Mouse (Mus musculus): ENCODE data around the gene Slc37a3. TPM values are rescaled to one million over a fixed set of nuclear protein-coding genes. Genes with fewer than 3 reads are reported as not detected.
"Not testable (repeated sequence)": the region's sequence is repeated elsewhere in the genome, so short reads cannot be mapped to it uniquely, and the experiment has no call there.

The Slc37a3 gene
- polyA plus RNA-seq, 1 experiment from 2014 or later: 47.0 TPM

- H3K9ac ChIP-seq (ENCODE audit: low read depth, low read length): no peak overlapping the region
- no peaks in the 10 kb centered on the region for H3K27me3 ChIP-seq (ENCODE audit: control insufficient read depth, insufficient read depth, low read length)
- DNase-seq (ENCODE audit: low spot score) (no peak), ATAC-seq (ENCODE audit: low FRiP score) (no peak)
- no peak overlapping the region for H3K4me2 ChIP-seq (replicated peaks; ENCODE audit: low read depth, low read length)
- H3K36me3 ChIP-seq (ENCODE audit: control insufficient read depth, insufficient read depth, low read length): peaks cover 2% of the 10 kb centered on the region; the same call in 1 of the 2 replicates
- H3K4me3 ChIP-seq (ENCODE audit: low read depth, low read length): no peak overlapping the region
- no peaks in the 10 kb centered on the region for H3K4me1 ChIP-seq (replicated peaks; ENCODE audit: control insufficient read depth, insufficient read depth, low read length)
- no peaks in the 10 kb centered on the region for H3K9me3 ChIP-seq (ENCODE audit: control insufficient read depth, low read length)
- no peak overlapping the region for H3K27ac ChIP-seq (ENCODE audit: low read depth, low read length)
- 87% methylated on average over 4 of the region's 4 CpGs for WGBS
Measured at GRCm38 (mm10) chr6:39395471-39395870, 18.0 kb upstream of the Slc37a3 start.

- Histone ChIP-seq H3K4me2 (replicated peaks; ENCODE audit: low read depth, low read length) (no peak overlapping the region), H3K9ac (ENCODE audit: low read depth, low read length) (no peak overlapping the region), H3K27ac (ENCODE audit: low read depth, low read length) (no peak overlapping the region; the same call in 1 of the 2 replicates), H3K4me1 (replicated peaks; ENCODE audit: control insufficient read depth, insufficient read depth, low read length) (no peaks in the 10 kb centered on the region), H3K36me3 (ENCODE audit: control insufficient read depth, insufficient read depth, low read length) (no peaks in the 10 kb centered on the region), H3K9me3 (ENCODE audit: control insufficient read depth, low read length) (no peaks in the 10 kb centered on the region), H3K4me3 (ENCODE audit: low read depth, low read length) (no peak overlapping the region), H3K27me3 (ENCODE audit: control insufficient read depth, insufficient read depth, low read length) (no peaks in the 10 kb centered on the region)
- no peak for ATAC-seq (ENCODE audit: low FRiP score)
- 89% methylated on average over 2 of the region's 2 CpGs for WGBS
- DNase-seq (ENCODE audit: low spot score): no peak
Measured at GRCm38 (mm10) chr6:39389988-39390387, 12.5 kb upstream of the Slc37a3 start.

- Histone ChIP-seq H3K27ac (ENCODE audit: low read depth, low read length) (no peak within 1 kb of the TSS), H3K4me2 (replicated peaks; ENCODE audit: low read depth, low read length) (peak within 1 kb of the TSS; percentile 27), H3K36me3 (ENCODE audit: control insufficient read depth, insufficient read depth, low read length) (no peaks in the 10 kb centered on the region), H3K4me3 (ENCODE audit: low read depth, low read length) (0 out of 2 replicates have a peak within 1 kb of the TSS, but pooled peaks have one; percentile 1), H3K9me3 (ENCODE audit: control insufficient read depth, low read length) (no peaks in the 10 kb centered on the region), H3K27me3 (ENCODE audit: control insufficient read depth, insufficient read depth, low read length) (no peaks in the 10 kb centered on the region), H3K4me1 (replicated peaks; ENCODE audit: control insufficient read depth, insufficient read depth, low read length) (no peaks in the 10 kb centered on the region), H3K9ac (ENCODE audit: low read depth, low read length) (no peak within 1 kb of the TSS)
- DNase-seq (ENCODE audit: low spot score) (peak; percentile 25), ATAC-seq (ENCODE audit: low FRiP score) (no peak)
- 6% methylated on average over 20 of the region's 20 CpGs for WGBS
Measured at GRCm38 (mm10) chr6:39381125-39381880, 3.8 kb upstream of the Slc37a3 start, which contains the start of gene Rab19. Gene Rab19 (plus strand): TSS chr6:39381175.

- Histone ChIP-seq H3K4me2 (replicated peaks; ENCODE audit: low read depth, low read length) (no peak overlapping the region), H3K27ac (ENCODE audit: low read depth, low read length) (no peak overlapping the region), H3K4me1 (replicated peaks; ENCODE audit: control insufficient read depth, insufficient read depth, low read length) (no peaks in the 10 kb centered on the region), H3K9me3 (ENCODE audit: control insufficient read depth, low read length) (no peaks in the 10 kb centered on the region), H3K27me3 (ENCODE audit: control insufficient read depth, insufficient read depth, low read length) (no peaks in the 10 kb centered on the region), H3K9ac (ENCODE audit: low read depth, low read length) (no peak overlapping the region), H3K4me3 (ENCODE audit: low read depth, low read length) (no peak overlapping the region), H3K36me3 (ENCODE audit: control insufficient read depth, insufficient read depth, low read length) (no peaks in the 10 kb centered on the region)
- no peak for DNase-seq (ENCODE audit: low spot score)
- no peak for ATAC-seq (ENCODE audit: low FRiP score)
- 91% methylated on average over 3 of the region's 3 CpGs for WGBS
Measured at GRCm38 (mm10) chr6:39380276-39380675, 2.8 kb upstream of the Slc37a3 start.

GRCm38 (mm10) chr6:39379749-39380148, 2.3 kb upstream of the Slc37a3 start:
- Histone ChIP-seq H3K4me1 (replicated peaks; ENCODE audit: control insufficient read depth, insufficient read depth, low read length) (no peaks in the 10 kb centered on the region), H3K36me3 (ENCODE audit: control insufficient read depth, insufficient read depth, low read length) (no peaks in the 10 kb centered on the region), H3K27me3 (ENCODE audit: control insufficient read depth, insufficient read depth, low read length) (no peaks in the 10 kb centered on the region), H3K4me2 (replicated peaks; ENCODE audit: low read depth, low read length) (no peak overlapping the region), H3K9ac (ENCODE audit: low read depth, low read length) (no peak overlapping the region), H3K27ac (ENCODE audit: low read depth, low read length) (no peak overlapping the region), H3K9me3 (ENCODE audit: control insufficient read depth, low read length) (no peaks in the 10 kb centered on the region), H3K4me3 (ENCODE audit: low read depth, low read length) (no peak overlapping the region)
- WGBS: 82% methylated on average over 8 of the region's 8 CpGs
- no peak for DNase-seq (ENCODE audit: low spot score)
- no peak for ATAC-seq (ENCODE audit: low FRiP score)

GRCm38 (mm10) chr6:39379224-39379623, 1.7 kb upstream of the Slc37a3 start:
- no peak overlapping the region for H3K9ac ChIP-seq (ENCODE audit: low read depth, low read length)
- DNase-seq (ENCODE audit: low spot score) (no peak), ATAC-seq (ENCODE audit: low FRiP score) (no peak)
- H3K27me3 ChIP-seq (ENCODE audit: control insufficient read depth, insufficient read depth, low read length): no peaks in the 10 kb centered on the region
- H3K9me3 ChIP-seq (ENCODE audit: control insufficient read depth, low read length): no peaks in the 10 kb centered on the region
- H3K36me3 ChIP-seq (ENCODE audit: control insufficient read depth, insufficient read depth, low read length): no peaks in the 10 kb centered on the region
- H3K4me1 ChIP-seq (replicated peaks; ENCODE audit: control insufficient read depth, insufficient read depth, low read length): no peaks in the 10 kb centered on the region
- H3K4me3 ChIP-seq (ENCODE audit: low read depth, low read length): no peak overlapping the region
- WGBS: 65% methylated on average over 4 of the region's 4 CpGs
- H3K27ac ChIP-seq (ENCODE audit: low read depth, low read length): no peak overlapping the region
- H3K4me2 ChIP-seq (replicated peaks; ENCODE audit: low read depth, low read length): no peak overlapping the region

- not testable (repeated sequence) for DNase-seq (ENCODE audit: low spot score); H3K9ac ChIP-seq (ENCODE audit: low read depth, low read length); ATAC-seq (ENCODE audit: low FRiP score); H3K36me3 ChIP-seq (ENCODE audit: control insufficient read depth, insufficient read depth, low read length); H3K27ac ChIP-seq (ENCODE audit: low read depth, low read length); H3K4me1 ChIP-seq (replicated peaks; ENCODE audit: control insufficient read depth, insufficient read depth, low read length); H3K4me3 ChIP-seq (ENCODE audit: low read depth, low read length); H3K27me3 ChIP-seq (ENCODE audit: control insufficient read depth, insufficient read depth, low read length); H3K4me2 ChIP-seq (replicated peaks; ENCODE audit: low read depth, low read length); H3K9me3 ChIP-seq (ENCODE audit: control insufficient read depth, low read length)
- WGBS: 86% methylated on average over 12 of the region's 13 CpGs
Measured at GRCm38 (mm10) chr6:39378161-39378835, 823 bp upstream of the Slc37a3 start.

GRCm38 (mm10) chr6:39376775-39377174, 700 bp downstream of the Slc37a3 start:
- 27% methylated on average over 9 of the region's 9 CpGs for WGBS
- Histone ChIP-seq H3K4me1 (replicated peaks; ENCODE audit: control insufficient read depth, insufficient read depth, low read length) (no peaks in the 10 kb centered on the region), H3K4me3 (ENCODE audit: low read depth, low read length) (peak overlapping the region; percentile 68), H3K4me2 (replicated peaks; ENCODE audit: low read depth, low read length) (peak overlapping the region; percentile 66), H3K9me3 (ENCODE audit: control insufficient read depth, low read length) (no peaks in the 10 kb centered on the region; the same call in 1 of the 2 replicates), H3K27ac (ENCODE audit: low read depth, low read length) (no peak overlapping the region), H3K36me3 (ENCODE audit: control insufficient read depth, insufficient read depth, low read length) (no peaks in the 10 kb centered on the region), H3K9ac (ENCODE audit: low read depth, low read length) (peak overlapping the region; percentile 77), H3K27me3 (ENCODE audit: control insufficient read depth, insufficient read depth, low read length) (no peaks in the 10 kb centered on the region)
- ATAC-seq (ENCODE audit: low FRiP score) (no peak), DNase-seq (ENCODE audit: low spot score) (no peak)

All from hindbrain, embryonic 11.5 days (tissue).